Mouse (Mus musculus): Measurements from ENCODE around the gene Trpv3.

Trpv3 gene

DNA sequence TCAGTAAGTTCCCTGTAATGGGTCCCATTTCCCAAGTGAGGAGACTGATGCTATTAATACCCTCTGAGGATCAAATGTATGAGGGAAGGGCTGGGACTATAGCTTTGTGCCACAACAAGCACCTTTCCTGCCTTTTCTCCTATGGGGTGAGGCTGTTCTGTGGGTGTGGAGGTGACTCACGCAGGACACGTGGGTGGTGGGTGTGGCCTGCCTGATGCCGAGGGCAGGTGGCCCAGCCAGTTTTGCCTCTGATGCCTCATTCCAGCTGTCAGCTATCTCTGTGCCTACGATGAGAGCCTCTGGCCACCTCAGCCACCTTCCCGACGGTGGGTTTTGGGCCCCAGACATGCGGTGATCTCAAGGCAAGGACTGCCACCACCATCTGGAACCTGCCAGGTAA lies at the start of gene Trpv3:
Gene Trpv3, plus strand, starts transcription at position 122 of the 400 bp plus-strand sequence.
- DNase-seq: no peak

DNA sequence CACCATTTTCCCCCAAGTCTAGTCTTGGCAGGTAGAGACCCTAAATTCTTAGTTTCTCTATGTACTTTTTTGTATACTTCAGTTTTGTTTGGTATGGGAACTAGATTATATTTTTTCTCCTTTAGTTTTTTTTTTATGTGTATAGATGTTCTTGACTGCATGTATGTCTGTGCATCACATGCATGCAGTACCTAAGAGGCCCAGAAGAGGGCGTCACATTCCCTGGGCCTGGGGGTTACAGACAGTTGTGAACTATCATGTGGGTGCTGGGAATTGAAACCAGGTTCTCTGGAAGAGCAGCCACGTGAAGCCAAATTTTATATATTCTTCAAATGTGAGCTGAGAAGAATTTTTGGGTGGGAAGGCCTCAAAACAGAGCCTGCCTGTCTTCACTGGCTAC lies 47.5 kb upstream of the Trpv3 start:
- DNase-seq: no peak

DNA sequence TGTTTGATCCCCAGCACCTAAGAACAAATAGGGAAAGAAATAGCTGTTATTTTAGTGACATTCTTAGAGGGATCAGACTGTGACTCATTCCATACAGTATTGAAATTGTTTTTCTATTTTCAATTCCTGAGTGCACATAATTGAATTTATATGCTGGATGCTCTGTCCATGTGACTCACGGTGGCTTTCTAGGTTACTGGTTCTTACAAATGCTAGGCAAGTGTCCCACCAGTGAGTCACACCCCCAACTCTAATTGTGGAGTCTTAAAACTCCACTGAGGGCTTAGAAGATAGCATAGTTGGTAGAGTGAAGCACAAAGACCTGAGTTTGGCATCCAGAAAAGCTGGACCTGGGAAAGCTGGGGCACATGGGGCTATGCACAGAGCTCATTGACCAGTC lies 46.5 kb upstream of the Trpv3 start:
- no peak for DNase-seq

- no peak for DNase-seq
These were observed 44.3 kb upstream of the Trpv3 start for GRCm38 (mm10) chr11:73222846-73223245.

DNA sequence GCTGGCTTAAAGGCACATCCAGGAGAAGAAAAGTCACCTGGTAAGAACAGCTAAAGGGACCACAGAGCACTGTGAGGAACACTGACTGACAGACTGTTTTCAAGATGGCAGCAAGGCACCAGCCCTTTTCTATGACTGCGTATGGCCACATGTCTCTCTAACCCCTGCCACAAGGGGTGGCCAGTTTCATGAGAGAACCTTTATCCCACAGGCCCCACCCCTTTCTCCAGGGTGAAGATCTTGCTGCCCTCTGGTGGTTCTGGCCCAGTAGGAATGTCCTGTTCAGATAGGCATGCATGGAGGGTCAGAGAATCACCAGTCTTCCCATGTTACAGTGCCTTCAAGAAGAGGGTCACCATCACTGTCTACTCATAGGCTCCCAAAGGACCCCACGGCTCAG lies 43.2 kb upstream of the Trpv3 start:
- DNase-seq: peak; percentile 17

DNA sequence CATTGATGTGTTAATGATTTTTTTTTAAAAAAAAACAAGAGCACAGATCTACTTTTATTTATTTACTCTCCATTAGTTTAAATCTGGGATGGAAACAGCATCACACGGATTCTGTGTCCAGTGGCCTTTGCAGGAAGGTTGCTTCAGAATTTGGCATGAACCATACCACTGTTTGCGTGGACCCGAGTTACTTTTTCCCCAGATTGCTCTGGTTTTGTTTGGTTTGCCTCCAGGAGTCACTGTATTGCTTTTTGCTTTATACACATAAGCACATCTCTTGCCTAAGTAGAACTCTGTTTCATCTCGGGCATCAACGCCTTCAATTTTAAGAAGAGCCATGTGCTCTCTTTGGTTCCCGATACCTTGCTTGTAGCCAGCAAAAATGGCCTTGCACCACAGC lies 41.3 kb upstream of the Trpv3 start:
- no peak for DNase-seq

DNA sequence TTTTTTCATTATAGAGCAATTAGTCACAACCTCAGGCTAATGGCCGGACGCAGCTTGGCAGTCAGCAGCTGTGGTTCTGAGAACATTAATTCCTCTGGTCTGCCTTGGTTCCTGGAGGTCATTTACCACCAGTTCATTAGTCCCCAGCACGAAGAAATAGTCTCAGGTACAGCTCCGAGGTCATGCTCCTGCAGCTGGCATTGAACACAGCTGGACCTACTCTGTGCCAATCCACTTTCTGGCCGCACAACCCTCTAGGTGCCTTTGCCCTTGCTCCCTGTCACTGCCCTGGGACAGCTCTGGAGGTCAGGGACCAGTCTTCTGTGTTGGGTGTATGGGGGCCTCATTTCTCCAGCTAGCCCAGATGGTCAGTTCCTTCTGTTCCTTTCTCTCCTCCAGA lies 38.3 kb upstream of the Trpv3 start:
- DNase-seq: no peak

DNA sequence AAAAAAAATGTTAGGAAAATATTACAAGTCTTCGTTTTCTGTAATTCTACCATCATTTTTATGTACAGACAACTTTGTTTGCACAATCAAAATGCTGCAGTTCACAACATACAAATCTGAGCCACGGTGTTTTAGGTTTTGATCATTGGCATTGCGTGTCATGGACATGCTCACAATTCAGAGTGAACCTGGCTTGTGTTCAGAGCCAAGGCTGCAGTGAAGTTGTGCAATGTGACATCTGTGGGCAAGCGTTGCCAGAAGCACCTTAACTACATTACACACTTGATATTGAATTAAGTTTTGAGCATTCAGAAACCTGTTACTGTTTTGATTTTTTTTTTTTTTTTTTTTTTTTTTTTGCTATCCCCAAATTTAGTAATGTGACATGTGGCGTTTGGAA lies 37.1 kb upstream of the Trpv3 start:
- DNase-seq: no peak

- no peak for DNase-seq
These were observed 34.7 kb upstream of the Trpv3 start for GRCm38 (mm10) chr11:73232513-73232912.

DNA sequence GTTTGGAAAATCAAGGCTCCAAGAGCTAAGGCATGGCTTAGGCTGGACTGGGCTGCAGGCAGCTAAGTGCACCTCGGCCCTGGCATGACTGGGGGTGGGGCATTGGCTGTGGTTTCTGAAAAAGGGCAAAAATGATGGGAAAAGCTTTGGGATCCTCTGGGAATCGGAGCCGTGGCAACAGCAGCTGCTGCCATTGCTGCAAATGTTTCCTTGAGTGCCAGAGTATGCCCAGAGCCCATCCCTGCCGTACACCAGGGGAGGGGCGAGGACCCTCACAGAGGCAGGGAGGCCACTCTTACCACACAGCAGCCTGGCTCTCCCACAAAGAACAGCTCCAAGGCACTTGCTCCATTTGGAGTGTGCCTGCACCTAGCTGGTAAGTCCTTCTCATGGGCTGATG lies 33.2 kb upstream of the Trpv3 start, which contains the start of gene Trpv1:
Gene Trpv1, plus strand, starts transcription at position 301 of the 400 bp plus-strand sequence.
- no peak for DNase-seq

DNA sequence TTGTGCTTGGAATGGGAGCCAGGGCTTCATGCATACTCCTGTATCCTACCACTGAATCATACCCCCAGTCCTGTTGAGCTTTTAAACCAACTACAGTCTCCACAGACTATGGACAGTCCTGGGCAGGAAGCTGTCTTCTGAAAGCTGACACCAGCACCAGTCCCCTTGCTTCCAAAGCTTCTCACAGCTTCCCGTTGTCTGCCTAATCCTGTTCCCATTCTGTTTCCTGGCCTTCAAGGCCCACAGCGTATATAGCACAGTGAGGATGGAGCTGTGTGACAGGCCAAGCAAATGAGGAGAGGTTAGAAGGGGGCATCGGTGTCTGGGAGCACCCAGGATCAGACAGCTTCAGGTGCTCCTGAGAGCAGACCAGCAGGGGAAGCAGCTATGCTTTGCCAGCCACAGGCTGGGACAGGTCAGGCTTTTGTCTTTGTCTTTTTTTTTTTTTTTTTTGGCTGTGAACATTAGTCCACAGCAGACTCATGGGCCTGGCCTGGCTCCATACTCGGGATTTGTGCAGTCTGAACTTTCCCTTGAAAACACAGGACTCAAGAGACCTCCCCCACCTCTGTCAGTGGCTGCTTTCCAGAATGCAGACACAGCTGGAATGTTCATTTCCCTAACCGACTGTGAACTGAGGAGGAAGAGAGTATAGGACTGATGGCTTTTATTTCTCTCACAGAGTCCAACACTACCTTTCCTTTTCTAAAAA lies 31.0 kb upstream of the Trpv3 start:
- no peak for DNase-seq

GRCm38 (mm10) chr11:73236731-73237130 lies 30.5 kb upstream of the Trpv3 start:
- DNase-seq: no peak

GRCm38 (mm10) chr11:73242199-73242598 lies 25.0 kb upstream of the Trpv3 start:
- DNase-seq: no peak

GRCm38 (mm10) chr11:73242777-73243176 lies 24.4 kb upstream of the Trpv3 start:
- no peak for DNase-seq

DNA sequence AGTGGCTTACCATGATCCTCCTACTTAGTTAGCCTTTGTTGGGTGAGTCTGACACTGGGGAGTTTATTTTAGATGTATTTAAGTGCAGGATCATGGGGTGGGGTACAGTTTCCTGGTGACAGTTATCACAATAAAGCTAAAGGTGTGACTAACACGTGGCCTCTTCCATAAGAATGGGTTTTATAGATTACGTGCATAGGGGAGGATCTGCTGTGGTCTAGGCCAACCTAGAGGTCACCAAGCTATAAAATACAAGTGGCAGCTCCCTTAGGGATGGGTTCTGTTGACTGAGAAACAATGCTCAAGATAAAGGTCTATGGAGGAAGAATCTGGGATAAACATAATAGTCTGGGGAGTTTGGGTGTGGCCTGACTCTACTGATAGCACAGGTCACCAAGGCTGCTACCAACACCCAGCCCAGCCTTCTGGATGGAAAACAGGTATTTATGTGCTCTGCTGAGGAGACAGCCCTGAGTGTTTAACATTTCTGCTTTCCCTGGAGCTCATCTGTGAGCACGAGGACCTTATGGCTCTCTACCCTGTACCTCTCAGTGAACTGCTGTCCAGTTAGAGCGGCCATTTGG lies 9.7 kb upstream of the Trpv3 start:
- no peak for DNase-seq

GRCm38 (mm10) chr11:73258664-73259063 lies 8.5 kb upstream of the Trpv3 start:
- DNase-seq: no peak

- no peak for DNase-seq
These were observed 6.7 kb upstream of the Trpv3 start for GRCm38 (mm10) chr11:73260457-73260856.

- DNase-seq: no peak
These were observed 5.8 kb upstream of the Trpv3 start for GRCm38 (mm10) chr11:73261385-73261784.

DNA sequence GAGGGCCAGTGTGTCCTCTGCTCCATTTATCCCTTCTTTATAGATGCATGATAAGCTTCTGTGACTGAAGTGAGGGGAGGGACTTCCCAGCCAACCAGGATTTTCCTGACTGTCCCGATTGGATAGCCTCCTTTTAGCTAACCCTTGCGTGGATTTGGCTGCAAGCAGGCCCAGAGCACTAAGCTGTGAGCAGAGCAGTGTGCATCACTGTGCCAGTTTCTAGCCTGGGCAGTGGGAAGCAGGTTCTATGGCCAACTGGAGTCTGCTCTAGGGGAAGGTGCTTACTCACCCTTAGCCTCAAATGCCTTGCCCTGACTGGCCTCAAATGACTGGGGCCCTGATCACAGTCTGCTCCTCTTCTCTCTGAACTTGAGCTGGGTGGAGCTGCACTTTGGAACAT lies 7.6 kb downstream of the Trpv3 start:
- DNase-seq: no peak

- peak; percentile 22 for DNase-seq
These were observed 13.5 kb downstream of the Trpv3 start for GRCm38 (mm10) chr11:73280710-73281109.

DNA sequence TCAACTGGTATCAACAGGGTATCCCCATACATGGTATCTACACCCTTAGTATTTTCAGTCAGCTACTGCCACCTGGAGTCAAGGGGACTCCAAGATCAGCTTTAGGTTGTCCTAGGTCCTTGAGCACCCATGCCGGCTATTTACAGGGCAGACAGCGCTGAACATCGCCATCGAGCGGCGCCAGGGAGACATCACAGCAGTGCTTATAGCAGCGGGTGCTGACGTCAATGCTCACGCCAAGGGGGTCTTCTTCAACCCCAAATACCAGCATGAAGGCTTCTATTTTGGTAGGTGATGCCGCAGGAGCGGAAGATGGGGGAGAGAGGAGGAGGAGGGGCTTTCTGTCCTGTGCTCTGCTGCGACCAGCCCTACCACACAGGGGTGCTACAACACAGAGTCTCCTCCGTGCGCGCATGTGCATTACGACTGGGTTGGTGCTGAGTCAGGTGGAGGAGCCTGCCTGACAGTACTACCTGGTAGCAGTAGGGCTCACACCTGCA lies 14.4 kb downstream of the Trpv3 start:
- peak; percentile 67 for DNase-seq

DNA sequence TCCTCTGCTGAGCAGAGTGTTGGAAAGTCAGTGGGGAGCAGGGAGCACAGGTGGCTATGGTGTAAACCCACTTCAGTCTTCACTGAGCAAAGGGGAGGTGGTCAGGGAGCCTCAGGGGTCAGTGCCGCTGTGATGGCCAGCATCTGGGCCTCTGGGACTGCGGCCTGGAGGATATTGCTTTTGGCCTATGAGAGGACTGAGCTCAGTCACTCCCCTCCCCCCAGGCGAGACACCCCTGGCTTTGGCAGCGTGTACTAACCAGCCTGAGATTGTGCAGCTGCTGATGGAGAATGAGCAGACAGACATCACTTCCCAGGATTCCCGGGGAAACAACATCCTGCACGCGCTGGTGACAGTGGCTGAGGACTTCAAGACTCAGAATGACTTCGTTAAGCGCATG lies 16.2 kb downstream of the Trpv3 start:
- DNase-seq: no peak

GRCm38 (mm10) chr11:73283926-73284325 lies 16.7 kb downstream of the Trpv3 start:
- no peak for DNase-seq

- DNase-seq: no peak
These were observed 17.2 kb downstream of the Trpv3 start for GRCm38 (mm10) chr11:73284351-73284750.

- no peak for DNase-seq
These were observed 22.4 kb downstream of the Trpv3 start for GRCm38 (mm10) chr11:73289621-73290020.

Measured in thymus, postnatal 4 days (tissue).